Mouse (Mus musculus): ENCODE measurements at regions not wholly inside any gene's neighbourhood (a gene's known extent, or its start where the extent isn't known, plus 50 kb on each side); places are given as distances from the start of the nearest gene placed in this dataset.

DNA sequence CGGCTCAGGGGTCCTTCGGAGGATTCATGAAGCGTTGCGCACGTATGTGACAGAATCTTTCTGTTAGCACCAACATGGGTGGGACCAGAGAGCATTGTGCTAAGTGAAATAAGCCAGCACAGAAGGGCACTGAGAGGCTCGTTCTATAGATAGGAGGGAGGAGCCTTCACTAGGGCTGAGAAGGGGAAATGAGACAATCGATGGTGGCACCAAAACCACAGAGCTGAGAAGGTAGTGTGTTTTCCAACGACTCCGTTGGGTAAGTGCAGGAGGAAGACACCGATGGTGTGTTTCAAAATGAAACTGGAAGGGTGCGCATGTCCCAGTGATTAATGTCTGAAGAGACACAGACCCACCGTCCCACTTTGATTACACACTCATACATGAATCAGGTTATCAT lies 54.7 kb upstream of the Krtap11-1 start:
- no peak for DNase-seq (ENCODE audit: low read depth)

GRCm38 (mm10) chr16:89625253-89625652 lies 54.3 kb upstream of the Krtap11-1 start:
- no peak for DNase-seq (ENCODE audit: low read depth)

Data from gonadal fat pad, adult 2 months (tissue).